Mouse (Mus musculus) MEL (cell line): ENCODE data around the gene Ccdc33. TPM values are rescaled to one million over a fixed set of nuclear protein-coding genes. Genes with fewer than 3 reads are reported as not detected.

Experiments
- DNase-seq: peaks from one replicate; pipeline ENCODE4 v3.0.0; 2011; ENCODE audit warnings: low read depth, low spot score
- H3K27ac ChIP-seq: 2 replicates; pipeline ENCODE4 v1.5.1; 2012; ENCODE audit warnings: low read depth, mild to moderate bottlenecking, control low read depth, low read length, moderate library complexity; ENCODE audit not compliant: control insufficient read depth
- H3K27me3 ChIP-seq, 2 experiments: fragments of 150-350 bp in 1 of 2; sonication (generic) in 1 of 2; 2 replicates each; pipeline ENCODE4 v1.6.1; 2012; ENCODE audit warnings: low read length in 2 of 2, mild to moderate bottlenecking in 2 of 2, improper control_type of control experiment in 1 of 2, moderate library complexity in 1 of 2; ENCODE audit not compliant: insufficient read depth in 2 of 2, control insufficient read depth in 1 of 2
- H3K36me3 ChIP-seq, 2 experiments: 2 replicates each; pipeline ENCODE4 v1.6.1; 2012 to 2014; ENCODE audit warnings: low read length in 2 of 2, improper control_type of control experiment in 1 of 2, inconsistent platforms in 1 of 2, mild to moderate bottlenecking in 1 of 2; ENCODE audit not compliant: insufficient read depth in 2 of 2, control insufficient read depth in 1 of 2
- H3K4me1 ChIP-seq, 2 experiments: fragments of 150-350 bp in 1 of 2; sonication (generic) in 1 of 2; 2 replicates each; pipeline ENCODE4 v1.6.1; 2012; ENCODE audit warnings: low read length in 2 of 2, improper control_type of control experiment in 1 of 2, mild to moderate bottlenecking in 1 of 2; ENCODE audit not compliant: insufficient read depth in 2 of 2, control insufficient read depth in 1 of 2
- H3K4me3 ChIP-seq, 2 experiments: fragments of 150-350 bp in 1 of 2; sonication (generic) in 1 of 2; 2 replicates each; pipeline ENCODE4 v1.5.1; 2012; ENCODE audit warnings: low read depth in 2 of 2, low read length in 2 of 2, mild to moderate bottlenecking in 2 of 2, moderate library complexity in 2 of 2, control low read depth in 1 of 2, improper control_type of control experiment in 1 of 2; ENCODE audit not compliant: control insufficient read depth in 1 of 2, insufficient read depth in 1 of 2
- H3K79me2 ChIP-seq: 2 replicates; pipeline ENCODE4 v1.6.1; 2012; ENCODE audit warnings: mild to moderate bottlenecking, low read length, moderate library complexity; ENCODE audit not compliant: control insufficient read depth, poor library complexity, insufficient read depth
- H3K9ac ChIP-seq: 2 replicates; pipeline ENCODE4 v1.6.1; 2012; ENCODE audit warnings: low read depth, mild to moderate bottlenecking, control low read depth, low read length, moderate library complexity; ENCODE audit not compliant: control insufficient read depth, poor library complexity, severe bottlenecking
- H3K9me3 ChIP-seq: fragments of 150-350 bp; sonication (generic); replicated peaks from 2 replicates; pipeline ENCODE4 v1.6.1; 2012; ENCODE audit warnings: mild to moderate bottlenecking, low read length, improper control_type of control experiment, moderate library complexity; ENCODE audit not compliant: insufficient read depth
- BHLHE40 ChIP-seq: IDR thresholded peaks from 2 replicates; pipeline ENCODE4 v1.6.1; 2012; ENCODE audit warnings: low read depth, mild to moderate bottlenecking, inconsistent platforms, low read length, improper control_type of control experiment, borderline replicate concordance
- CHD2 ChIP-seq: IDR thresholded peaks from 2 replicates; pipeline ENCODE4 v1.6.1; 2011; ENCODE audit warnings: low read length, improper control_type of control experiment
- CTCF ChIP-seq, 3 experiments: IDR thresholded peaks in 2 of 3; conservative IDR thresholded peaks in 1 of 3; 2 replicates each; pipeline ENCODE4 v1.5.1; 2011 to 2012; ENCODE audit warnings: low read length in 3 of 3, low read depth in 2 of 3, mild to moderate bottlenecking in 2 of 3, improper control_type of control experiment in 1 of 3, inconsistent platforms in 1 of 3, mixed read lengths in 1 of 3, moderate library complexity in 1 of 3; ENCODE audit not compliant: control insufficient read depth in 1 of 3, insufficient read depth in 1 of 3, poor library complexity in 1 of 3, severe bottlenecking in 1 of 3
- ELF1 ChIP-seq: IDR thresholded peaks from 2 replicates; pipeline ENCODE4 v1.6.1; 2014; ENCODE audit warnings: low read depth, mild to moderate bottlenecking, inconsistent platforms, low read length, improper control_type of control experiment, moderate library complexity
- EP300 ChIP-seq, 2 experiments: IDR thresholded peaks; 2 replicates each; pipeline ENCODE4 v1.6.1; 2011; ENCODE audit warnings: improper control_type of control experiment in 2 of 2, low read length in 2 of 2, low read depth in 1 of 2, mild to moderate bottlenecking in 1 of 2
- ETS1 ChIP-seq: IDR thresholded peaks from 2 replicates; pipeline ENCODE4 v1.6.1; 2012; ENCODE audit warnings: low read depth, mild to moderate bottlenecking, inconsistent platforms, low read length, improper control_type of control experiment, moderate library complexity
- GABPA ChIP-seq: IDR thresholded peaks from 2 replicates; pipeline ENCODE4 v1.6.1; 2012; ENCODE audit warnings: low read depth, mild to moderate bottlenecking, inconsistent platforms, low read length, improper control_type of control experiment, moderate library complexity
- GATA1 ChIP-seq: IDR thresholded peaks from 2 replicates; pipeline ENCODE4 v1.6.1; 2011; ENCODE audit warnings: low read depth, low read length, improper control_type of control experiment
- HCFC1 ChIP-seq: IDR thresholded peaks from 2 replicates; pipeline ENCODE4 v1.6.1; 2012; ENCODE audit warnings: low read depth, mild to moderate bottlenecking, inconsistent platforms, low read length, improper control_type of control experiment, moderate library complexity
- JUND ChIP-seq: IDR thresholded peaks from 2 replicates; pipeline ENCODE4 v1.6.1; 2011; ENCODE audit warnings: low read depth, mild to moderate bottlenecking, improper control_type of control experiment, low read length
- KAT2A ChIP-seq: conservative IDR thresholded peaks from 2 replicates; pipeline ENCODE4 v1.6.1; 2012; ENCODE audit warnings: low read depth, low read length, improper control_type of control experiment, inconsistent platforms
- MAFK ChIP-seq: IDR thresholded peaks from 2 replicates; pipeline ENCODE4 v1.6.1; 2011; ENCODE audit warnings: low read depth, mild to moderate bottlenecking, low read length, improper control_type of control experiment, borderline replicate concordance
- MAZ ChIP-seq: IDR thresholded peaks from 2 replicates; pipeline ENCODE4 v1.6.1; 2012; ENCODE audit warnings: low read depth, mild to moderate bottlenecking, inconsistent platforms, low read length, improper control_type of control experiment
- MEF2A ChIP-seq: IDR thresholded peaks from 2 replicates; pipeline ENCODE4 v1.6.1; 2014; ENCODE audit warnings: low read depth, mild to moderate bottlenecking, inconsistent platforms, low read length, improper control_type of control experiment; ENCODE audit not compliant: poor library complexity, insufficient replicate concordance, severe bottlenecking; ENCODE audit errors: extremely low read depth
- MXI1 ChIP-seq: IDR thresholded peaks from 2 replicates; pipeline ENCODE4 v1.6.1; 2011; ENCODE audit warnings: mild to moderate bottlenecking, low read depth, low read length, improper control_type of control experiment
- MYC ChIP-seq: IDR thresholded peaks from 2 replicates; pipeline ENCODE4 v1.6.1; 2011; ENCODE audit warnings: low read depth, mild to moderate bottlenecking, low read length, improper control_type of control experiment, moderate library complexity
- NELFE ChIP-seq: IDR thresholded peaks from 2 replicates; pipeline ENCODE4 v1.6.1; 2011; ENCODE audit warnings: low read depth, low read length, improper control_type of control experiment
- POLR2AphosphoS2 ChIP-seq: IDR thresholded peaks from 2 replicates; pipeline ENCODE4 v1.6.1; 2011; ENCODE audit warnings: low read length, improper control_type of control experiment
- RAD21 ChIP-seq: IDR thresholded peaks from 2 replicates; pipeline ENCODE4 v1.6.1; 2011; ENCODE audit warnings: mild to moderate bottlenecking, low read depth, low read length, improper control_type of control experiment
- RCOR1 ChIP-seq: IDR thresholded peaks from 2 replicates; pipeline ENCODE4 v1.6.1; 2012; ENCODE audit warnings: low read depth, mild to moderate bottlenecking, inconsistent platforms, low read length, improper control_type of control experiment
- SIN3A ChIP-seq: IDR thresholded peaks from 2 replicates; pipeline ENCODE4 v1.6.1; 2012; ENCODE audit warnings: low read length, improper control_type of control experiment, inconsistent platforms
- SMC3 ChIP-seq: IDR thresholded peaks from 2 replicates; pipeline ENCODE4 v1.6.1; 2011; ENCODE audit warnings: low read depth, low read length, improper control_type of control experiment
- TBP ChIP-seq: IDR thresholded peaks from 2 replicates; pipeline ENCODE4 v1.8.0; 2011; ENCODE audit warnings: low read depth, low read length, improper control_type of control experiment
- TCF12 ChIP-seq: IDR thresholded peaks from 2 replicates; pipeline ENCODE4 v1.6.1; 2014; ENCODE audit warnings: low read depth, mild to moderate bottlenecking, inconsistent platforms, low read length, improper control_type of control experiment, moderate library complexity
- UBTF ChIP-seq: IDR thresholded peaks from 2 replicates; pipeline ENCODE4 v1.6.1; 2012; ENCODE audit warnings: low read depth, mild to moderate bottlenecking, inconsistent platforms, low read length, improper control_type of control experiment, moderate library complexity, borderline replicate concordance; ENCODE audit not compliant: insufficient read depth
- USF1 ChIP-seq: IDR thresholded peaks from 2 replicates; pipeline ENCODE4 v1.6.1; 2014; ENCODE audit warnings: low read depth, mild to moderate bottlenecking, inconsistent platforms, low read length, improper control_type of control experiment, moderate library complexity
- ZC3H11A ChIP-seq: IDR thresholded peaks from 2 replicates; pipeline ENCODE4 v1.6.1; 2012; ENCODE audit warnings: low read depth, mild to moderate bottlenecking, inconsistent platforms, low read length, improper control_type of control experiment
- ZKSCAN1 ChIP-seq: IDR thresholded peaks from 2 replicates; pipeline ENCODE4 v1.6.1; 2012; ENCODE audit warnings: low read depth, mild to moderate bottlenecking, inconsistent platforms, low read length, improper control_type of control experiment, moderate library complexity
- ZMIZ1 ChIP-seq: IDR thresholded peaks from 2 replicates; pipeline ENCODE4 v1.6.1; 2012; ENCODE audit warnings: low read depth, mild to moderate bottlenecking, inconsistent platforms, low read length, improper control_type of control experiment, moderate library complexity
- ZNF384 ChIP-seq: IDR thresholded peaks from 2 replicates; pipeline ENCODE4 v1.6.1; 2012; ENCODE audit warnings: low read depth, mild to moderate bottlenecking, inconsistent platforms, low read length, improper control_type of control experiment
- polyA plus RNA-seq, 2 experiments: library from polyadenylated mRNA; stranded (reverse) in 1 of 2; unstranded in 1 of 2; fragments of >175 nt in 1 of 2; fragments of >200 nt in 1 of 2; gene quantifications; 2 replicates each; pipeline versions ENCODE4 v1.2.1 to v1.2.4; 2012; ENCODE audit warnings: low replicate concordance in 2 of 2, low read depth in 1 of 2; ENCODE audit not compliant: insufficient read length in 2 of 2, insufficient read depth in 1 of 2, missing spikeins in 1 of 2
- total RNA-seq: library from RNA; depleted of rRNA; stranded (reverse); fragments of 300-350 nt; gene quantifications from 2 replicates; pipeline ENCODE4 v1.2.3, GENCODE M21; 2012

Gene Ccdc33
- total and polyA plus RNA-seq, 3 experiments = not detected

DNA sequence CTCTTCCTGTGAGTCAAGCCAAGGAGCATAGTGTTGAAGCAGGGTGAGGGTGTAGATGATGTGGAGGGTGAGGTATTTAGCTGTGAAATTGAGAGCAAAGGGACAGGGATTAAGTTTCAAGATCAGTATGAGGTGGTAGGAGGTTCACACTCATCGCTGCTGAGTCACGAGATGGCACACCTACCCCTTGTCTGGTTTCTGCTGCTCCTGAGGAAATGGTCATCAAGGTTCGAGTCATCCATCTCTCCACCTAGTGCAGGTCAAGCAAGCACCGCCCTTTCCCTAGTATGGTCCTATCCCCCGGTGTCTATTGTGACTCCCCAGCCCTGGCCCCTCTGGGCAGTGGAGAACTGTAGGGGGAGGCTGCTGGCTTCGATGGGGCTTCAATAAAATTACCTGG lies 129.3 kb downstream of the Ccdc33 start:
- H3K27ac ChIP-seq = no peak overlapping the region
- no peak for DNase-seq
- TF ChIP-seq ZNF384 (no peak), HCFC1 (no peak), ZMIZ1 (no peak), GABPA (no peak), RAD21 (no peak), MYC (no peak), POLR2AphosphoS2 (no peak), ZC3H11A (no peak), NELFE (no peak), JUND (no peak), ELF1 (no peak), CHD2 (no peak), SMC3 (no peak), TCF12 (no peak), GATA1 (no peak), RCOR1 (no peak), SIN3A (no peak), KAT2A (no peak), MEF2A (no peak), CTCF (IDR thresholded peaks at IDR 0.05 in 2 of 3, conservative IDR thresholded peaks at IDR 0.05 in 1 of 3; ENCODE audit: control insufficient read depth in 1 of 3, insufficient read depth in 1 of 3, low read depth in 2 of 3, low read length in 3 of 3, poor library complexity in 1 of 3, severe bottlenecking in 1 of 3) (no peak)
- TF ChIP-seq, all 39 proteins: peak for 0
- no peaks in the 10 kb centered on the region for H3K36me3 ChIP-seq
- peaks cover 0 to 3% of the 10 kb centered on the region in 2 experiments; a peak in 1 of 4 replicates for H3K27me3 ChIP-seq
- no peak overlapping the region for H3K9ac ChIP-seq
- no peaks in the 10 kb centered on the region for H3K4me1 ChIP-seq
- H3K9me3 ChIP-seq = no peaks in the 10 kb centered on the region
- H3K79me2 ChIP-seq = no peaks in the 10 kb centered on the region
- H3K4me3 ChIP-seq = no peak overlapping the region

DNA sequence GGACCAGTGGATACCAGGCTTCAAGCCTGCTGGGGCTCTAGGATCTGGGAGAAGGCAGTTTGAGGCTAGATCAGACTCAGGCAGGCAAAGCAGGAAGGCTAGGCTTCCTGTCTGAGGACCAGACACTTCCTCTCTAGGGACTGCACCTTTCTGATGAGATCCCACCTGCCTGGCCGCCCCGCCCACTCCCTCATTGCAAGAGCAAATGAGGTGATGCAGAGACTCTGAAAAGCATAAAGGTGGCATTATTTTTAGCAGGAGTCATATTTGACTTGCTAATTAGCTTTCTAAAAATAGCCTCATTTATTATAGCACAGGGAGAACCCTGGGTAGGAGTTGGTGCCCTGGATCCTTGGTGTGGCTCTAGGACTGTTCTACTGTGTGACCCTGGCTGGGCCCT lies 130.5 kb downstream of the Ccdc33 start:
- Histone ChIP-seq H3K9ac (no peak overlapping the region), H3K9me3 (no peaks in the 10 kb centered on the region), H3K27ac (no peak overlapping the region), H3K4me1 (no peaks in the 10 kb centered on the region), H3K4me3 (no peak overlapping the region), H3K36me3 (no peaks in the 10 kb centered on the region), H3K79me2 (no peaks in the 10 kb centered on the region), H3K27me3 (peaks cover 0 to 3% of the 10 kb centered on the region in 2 experiments; a peak in 1 of 4 replicates)
- TF ChIP-seq UBTF (no peak), ZMIZ1 (no peak), TBP (no peak), EP300 (IDR thresholded peaks at IDR 0.05; ENCODE audit: low read depth in 1 of 2, low read length in 2 of 2) (no peak), MXI1 (no peak), USF1 (no peak), ETS1 (no peak), BHLHE40 (no peak), ZKSCAN1 (no peak), HCFC1 (no peak), MAZ (no peak), MEF2A (no peak), POLR2AphosphoS2 (no peak), MAFK (no peak)
- no peak for DNase-seq
